Comparison of ENCODE assay signal across 14 mouse cellular contexts in genomic region chr3:89225321-89225815, GRCm38 (mm10). TPM values are rescaled to one million over a fixed set of nuclear protein-coding genes. Genes with fewer than 3 reads are reported as not detected.
A peak's percentile ranks its signal among the peaks of the same experiment; 100 is the strongest.
DNase-seq lines count a peak whose midpoint lies in the region; ATAC-seq and TF ChIP-seq lines count a peak whose summit lies in the region.
"Had no signal": no experiment of that assay in that cellular context is flagged by ENCODE, and none has a peak within 500 bp of the region (broad histone marks: within the 10 kb centered on the region; RNA-seq: fewer than 3 reads in every experiment).

No protein-coding gene starts in this region.

- peak overlapping the region; percentile 45 for H3K4me3 ChIP-seq in lung, embryonic 14.5 days (ENCODE audit: low read depth, low read length)
- 0 out of 2 replicates have a peak overlapping the region, but pooled peaks have one; percentile 3 for H3K4me3 ChIP-seq in embryonic facial prominence, embryonic 14.5 days (ENCODE audit: low read depth, low read length)
- peak overlapping the region; percentile 41 for H3K4me3 ChIP-seq in hindbrain, embryonic 15.5 days
- peak overlapping the region; percentile 41 for H3K4me3 ChIP-seq in midbrain, postnatal 0 days (ENCODE audit: low read depth, low read length)
- H3K4me3 ChIP-seq: limb, embryonic 15.5 days had no signal

- H3K9me3 ChIP-seq in lung, embryonic 14.5 days (ENCODE audit: low read depth, low read length) = no peaks in the 10 kb centered on the region
- H3K9me3 ChIP-seq in embryonic facial prominence, embryonic 14.5 days (ENCODE audit: control insufficient read depth, low read length) = no peaks in the 10 kb centered on the region
- H3K9me3 ChIP-seq in hindbrain, embryonic 15.5 days = no peaks in the 10 kb centered on the region
- no peaks in the 10 kb centered on the region for H3K9me3 ChIP-seq in midbrain, postnatal 0 days (ENCODE audit: low read length)
- H3K9me3 ChIP-seq: limb, embryonic 15.5 days had no signal

- peak overlapping the region; percentile 86 for H3K4me2 ChIP-seq in lung, embryonic 14.5 days
- peak overlapping the region; percentile 67 for H3K4me2 ChIP-seq in embryonic facial prominence, embryonic 14.5 days (ENCODE audit: low read depth, low read length)
- H3K4me2 ChIP-seq in hindbrain, embryonic 15.5 days = peak overlapping the region; percentile 67
- peak overlapping the region; percentile 85 for H3K4me2 ChIP-seq in midbrain, postnatal 0 days (ENCODE audit: low read depth, low read length, poor library complexity, severe bottlenecking)

- peak overlapping the region; percentile 15; the same call in 1 of the 2 replicates for H3K27ac ChIP-seq in lung, embryonic 14.5 days (ENCODE audit: low read depth)
- H3K27ac ChIP-seq in embryonic facial prominence, embryonic 14.5 days (replicated peaks; ENCODE audit: low read depth, low read length) = no peak overlapping the region
- peak overlapping the region; percentile 84 for H3K27ac ChIP-seq in hindbrain, embryonic 15.5 days (replicated peaks)
- H3K27ac ChIP-seq in midbrain, postnatal 0 days (ENCODE audit: low read depth, low read length) = peak overlapping the region; percentile 80
- H3K27ac ChIP-seq: limb, embryonic 15.5 days had no signal

- ATAC-seq in lung, embryonic 14.5 days (ENCODE audit: insufficient read depth) = no peak
- no peak for ATAC-seq in embryonic facial prominence, embryonic 14.5 days (ENCODE audit: low read depth)
- no peak for ATAC-seq in hindbrain, embryonic 15.5 days (ENCODE audit: low FRiP score, low read depth)
- ATAC-seq in midbrain, postnatal 0 days (ENCODE audit: low FRiP score) = no peak

- TF ChIP-seq CTCF in lung, embryonic 14.5 days (IDR thresholded peaks at IDR 0.05; ENCODE audit: low read depth) = no peak
- TF ChIP-seq CTCF in midbrain, postnatal 0 days (IDR thresholded peaks at IDR 0.05) = no peak

- H3K27me3 ChIP-seq in lung, embryonic 14.5 days (ENCODE audit: insufficient read depth, low read length) = no peaks in the 10 kb centered on the region
- no peaks in the 10 kb centered on the region for H3K27me3 ChIP-seq in embryonic facial prominence, embryonic 14.5 days (replicated peaks; ENCODE audit: control insufficient read depth, insufficient read depth, low read length)
- no peaks in the 10 kb centered on the region for H3K27me3 ChIP-seq in hindbrain, embryonic 15.5 days
- no peaks in the 10 kb centered on the region for H3K27me3 ChIP-seq in midbrain, postnatal 0 days (ENCODE audit: insufficient read depth, low read length)
- H3K27me3 ChIP-seq: limb, embryonic 15.5 days had no signal

- 54% methylated on average over 12 of the region's 12 CpGs for WGBS in lung, embryonic 14.5 days
- 55% methylated on average over 12 of the region's 12 CpGs for WGBS in embryonic facial prominence, embryonic 14.5 days
- 22% methylated on average over 12 of the region's 12 CpGs for WGBS in hindbrain, embryonic 15.5 days
- WGBS in midbrain, postnatal 0 days = 17% methylated on average over 12 of the region's 12 CpGs

- no peak overlapping the region for H3K9ac ChIP-seq in lung, embryonic 14.5 days
- H3K9ac ChIP-seq in embryonic facial prominence, embryonic 14.5 days (ENCODE audit: low read depth, low read length) = no peak overlapping the region
- peak overlapping the region; percentile 31 for H3K9ac ChIP-seq in hindbrain, embryonic 15.5 days
- H3K9ac ChIP-seq in midbrain, postnatal 0 days (replicated peaks; ENCODE audit: low read length, poor library complexity, severe bottlenecking) = peak overlapping the region; percentile 55
- H3K9ac ChIP-seq: limb, embryonic 15.5 days had no signal

- DNase-seq in lung, embryonic 14.5 days = no peak
- DNase-seq in lung, adult 18-20 months = no peak
- DNase-seq in embryonic facial prominence, embryonic 14.5 days (ENCODE audit: low spot score) = no peak
- no peak for DNase-seq in midbrain, postnatal 0 days (ENCODE audit: low spot score)
- DNase-seq in cerebellum, adult 9-10 months = no peak
- DNase-seq in right cerebral cortex, postnatal 10 days (ENCODE audit: low spot score in 2 of 2) = no peak
- no peak for DNase-seq in adrenal gland, postnatal 10 days
- DNase-seq: B cell, adult 2 months; cerebellum, postnatal 36 days; heart, postnatal 36 days; kidney, postnatal 36 days had no signal

- H3K36me3 ChIP-seq in lung, embryonic 14.5 days (ENCODE audit: insufficient read depth) = peaks cover 10% of the 10 kb centered on the region; the same call in 1 of the 2 replicates
- peaks cover 20% of the 10 kb centered on the region for H3K36me3 ChIP-seq in embryonic facial prominence, embryonic 14.5 days (ENCODE audit: control insufficient read depth, insufficient read depth, low read length)
- H3K36me3 ChIP-seq in hindbrain, embryonic 15.5 days = no peaks in the 10 kb centered on the region
- no peaks in the 10 kb centered on the region for H3K36me3 ChIP-seq in midbrain, postnatal 0 days (ENCODE audit: insufficient read depth, low read length)

- peaks cover 12% of the 10 kb centered on the region; the same call in 1 of the 2 replicates for H3K4me1 ChIP-seq in lung, embryonic 14.5 days (ENCODE audit: insufficient read depth)
- peaks cover 18% of the 10 kb centered on the region for H3K4me1 ChIP-seq in embryonic facial prominence, embryonic 14.5 days (ENCODE audit: control insufficient read depth, insufficient read depth, low read length)
- H3K4me1 ChIP-seq in hindbrain, embryonic 15.5 days (replicated peaks) = peaks cover 56% of the 10 kb centered on the region
- peaks cover 26% of the 10 kb centered on the region; the same call in 1 of the 2 replicates for H3K4me1 ChIP-seq in midbrain, postnatal 0 days (ENCODE audit: insufficient read depth, low read length)

RNA-seq across cellular contexts. Expression of gene Mtx1, which starts 1.5 kb away (rescaled TPM):
- 193 and 212 TPM in 2 replicates for polyA plus RNA-seq in lung, embryonic 14.5 days (2014; fragmentation: Nextera tagmentation; extraction: Ambion mirVana)
- 151 and 163 TPM in 2 replicates for polyA plus RNA-seq in embryonic facial prominence, embryonic 14.5 days (2014; fragmentation: Nextera tagmentation; extraction: Ambion mirVana)
- 149 and 152 TPM in 2 replicates for polyA plus RNA-seq in hindbrain, embryonic 15.5 days (2015; fragmentation: Nextera tagmentation; extraction: Ambion mirVana)
- 101 and 108 TPM in 2 replicates for total RNA-seq in midbrain, postnatal 0 days (2014; rRNA removed)
- 176 and 189 TPM in 2 replicates for polyA plus RNA-seq in midbrain, postnatal 0 days (2015; fragmentation: Nextera tagmentation; extraction: Ambion mirVana)
- 100 to 1,000 TPM; 176 to 198 TPM for total RNA-seq in adrenal gland, postnatal 10 days (2021)

RNA-seq across cellular contexts. Expression of gene Muc1, which starts 3.5 kb away (rescaled TPM):
- polyA plus RNA-seq in lung, embryonic 14.5 days (2014; fragmentation: Nextera tagmentation; extraction: Ambion mirVana) = 43.0 and 50.4 TPM in 2 replicates
- 2.0 and 4.1 TPM in 2 replicates for polyA plus RNA-seq in embryonic facial prominence, embryonic 14.5 days (2014; fragmentation: Nextera tagmentation; extraction: Ambion mirVana)
- polyA plus RNA-seq in hindbrain, embryonic 15.5 days (2015; fragmentation: Nextera tagmentation; extraction: Ambion mirVana) = 1.2 and 1.6 TPM in 2 replicates
- total RNA-seq in midbrain, postnatal 0 days (2014; rRNA removed) = 2.8 and 3.8 TPM in 2 replicates
- 0.52 and 1.5 TPM in 2 replicates for polyA plus RNA-seq in midbrain, postnatal 0 days (2015; fragmentation: Nextera tagmentation; extraction: Ambion mirVana)
- total RNA-seq in adrenal gland, postnatal 10 days (2021) = under 1 TPM; 0.51 to 0.55 TPM
- total RNA-seq: megakaryocyte progenitor cell, adult 5-6 weeks had no signal

RNA-seq across cellular contexts. Expression of gene Thbs3, which starts 10.4 kb away (rescaled TPM):
- polyA plus RNA-seq in lung, embryonic 14.5 days (2014; fragmentation: Nextera tagmentation; extraction: Ambion mirVana) = 33.6 and 39.9 TPM in 2 replicates
- polyA plus RNA-seq in embryonic facial prominence, embryonic 14.5 days (2014; fragmentation: Nextera tagmentation; extraction: Ambion mirVana) = 51.5 and 52.0 TPM in 2 replicates
- 51.5 and 51.6 TPM in 2 replicates for polyA plus RNA-seq in hindbrain, embryonic 15.5 days (2015; fragmentation: Nextera tagmentation; extraction: Ambion mirVana)
- 38.5 and 42.9 TPM in 2 replicates for total RNA-seq in midbrain, postnatal 0 days (2014; rRNA removed)
- polyA plus RNA-seq in midbrain, postnatal 0 days (2015; fragmentation: Nextera tagmentation; extraction: Ambion mirVana) = 39.0 and 47.6 TPM in 2 replicates
- 10 to 100 TPM; 21.8 to 22.6 TPM for total RNA-seq in adrenal gland, postnatal 10 days (2021)

RNA-seq across cellular contexts. Expression of gene Krtcap2, which starts 20.4 kb away (rescaled TPM):
- 293 and 312 TPM in 2 replicates for polyA plus RNA-seq in lung, embryonic 14.5 days (2014; fragmentation: Nextera tagmentation; extraction: Ambion mirVana)
- 324 and 349 TPM in 2 replicates for polyA plus RNA-seq in embryonic facial prominence, embryonic 14.5 days (2014; fragmentation: Nextera tagmentation; extraction: Ambion mirVana)
- 196 and 211 TPM in 2 replicates for polyA plus RNA-seq in hindbrain, embryonic 15.5 days (2015; fragmentation: Nextera tagmentation; extraction: Ambion mirVana)
- 74.7 and 93.9 TPM in 2 replicates for total RNA-seq in midbrain, postnatal 0 days (2014; rRNA removed)
- 219 TPM in 2 replicates for polyA plus RNA-seq in midbrain, postnatal 0 days (2015; fragmentation: Nextera tagmentation; extraction: Ambion mirVana)
- 100 to 1,000 TPM; 109 to 116 TPM for total RNA-seq in adrenal gland, postnatal 10 days (2021)

RNA-seq across cellular contexts. Expression of gene Trim46, which starts 20.7 kb away (rescaled TPM):
- 5.7 and 6.3 TPM in 2 replicates for polyA plus RNA-seq in lung, embryonic 14.5 days (2014; fragmentation: Nextera tagmentation; extraction: Ambion mirVana)
- 3.7 and 4.7 TPM in 2 replicates for polyA plus RNA-seq in embryonic facial prominence, embryonic 14.5 days (2014; fragmentation: Nextera tagmentation; extraction: Ambion mirVana)
- 71.3 and 81.6 TPM in 2 replicates for polyA plus RNA-seq in hindbrain, embryonic 15.5 days (2015; fragmentation: Nextera tagmentation; extraction: Ambion mirVana)
- total RNA-seq in midbrain, postnatal 0 days (2014; rRNA removed) = 112 and 124 TPM in 2 replicates
- 69.1 TPM in 2 replicates for polyA plus RNA-seq in midbrain, postnatal 0 days (2015; fragmentation: Nextera tagmentation; extraction: Ambion mirVana)
- 1 to 10 TPM; 2.0 to 4.2 TPM for total RNA-seq in adrenal gland, postnatal 10 days (2021)

Comparison
In these comparisons a context has a peak if more than half of its experiments do, and no peak if none do; other contexts are left out.
1. H3K9ac ChIP-seq: peak in hindbrain, embryonic 15.5 days (single experiment) and midbrain, postnatal 0 days (single experiment); none in lung, embryonic 14.5 days (single experiment) and embryonic facial prominence, embryonic 14.5 days (single experiment).
2. Peak in every context shown above with its lines, with median percentiles within 50 percentile points of each other: H3K4me2 ChIP-seq and H3K4me3 ChIP-seq.